Mouse (Mus musculus) lung, adult 2 months (tissue): ENCODE results near the gene Tk1.

Experiments
- CTCF ChIP-seq: fragments of 200-500 bp; IDR thresholded peaks from 2 replicates; pipeline ENCODE4 v1.5.1; 2011; ENCODE audit warnings: mild to moderate bottlenecking, low read length, control low read depth; ENCODE audit not compliant: insufficient read depth
- POLR2A ChIP-seq: fragments of 200-500 bp; IDR thresholded peaks from 2 replicates; pipeline ENCODE4 v1.6.1; 2011; ENCODE audit warnings: low read depth, mild to moderate bottlenecking, control low read depth, low read length, borderline replicate concordance; ENCODE audit errors: extremely low read depth

- TF ChIP-seq CTCF (no peak), POLR2A (no peak)
Measured at GRCm38 (mm10) chr11:117801650-117802049, 24.2 kb downstream of the Tk1 start.
